Mouse (Mus musculus): ENCODE results near the gene Pir. TPM values are rescaled to one million over a fixed set of nuclear protein-coding genes. Genes with fewer than 3 reads are reported as not detected.

Gene Pir
- total RNA-seq, 2 experiments from 2014 or later, result 4.3 to 12.5 TPM

DNA sequence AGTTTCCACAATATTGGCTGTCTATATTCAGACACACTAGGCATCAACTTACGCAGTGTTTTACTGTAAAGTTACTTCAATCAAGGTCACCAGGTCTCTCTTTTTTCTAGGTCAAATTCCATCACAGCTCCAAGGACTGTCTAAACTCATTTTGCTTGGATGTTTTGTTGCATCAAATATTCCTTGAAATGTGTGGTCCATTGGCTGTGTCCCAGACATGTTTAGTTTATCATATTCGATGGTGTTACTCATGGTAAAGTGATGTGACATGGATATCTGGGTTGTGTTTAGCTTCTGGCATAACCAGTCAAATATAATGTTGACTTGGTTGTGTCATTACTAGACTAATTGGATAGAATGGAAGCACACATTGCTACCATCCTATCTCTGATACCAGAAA, 61.2 kb downstream of the Pir start:
- no peak for DNase-seq (ENCODE audit: low spot score in 2 of 2)

DNA sequence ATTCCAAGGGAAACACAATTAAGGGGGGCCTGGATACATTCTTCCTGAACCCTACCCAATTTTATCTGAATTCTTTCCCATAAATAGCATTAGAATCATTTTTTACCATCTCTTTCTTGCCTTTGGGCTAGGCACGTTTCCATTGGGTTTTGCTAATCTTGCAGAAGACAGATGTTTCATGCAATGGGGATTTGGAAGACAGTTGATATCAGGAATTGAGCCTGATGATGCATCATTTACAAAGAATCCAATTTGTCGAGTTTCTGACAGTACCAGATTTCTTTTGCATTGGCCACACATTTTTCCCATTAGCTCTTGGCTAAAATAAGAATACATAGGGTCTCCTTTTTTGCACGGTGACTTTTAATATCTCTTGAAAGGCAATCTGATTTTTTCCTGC, 61.6 kb downstream of the Pir start:
- no peak for DNase-seq (ENCODE audit: low spot score in 2 of 2)

DNA sequence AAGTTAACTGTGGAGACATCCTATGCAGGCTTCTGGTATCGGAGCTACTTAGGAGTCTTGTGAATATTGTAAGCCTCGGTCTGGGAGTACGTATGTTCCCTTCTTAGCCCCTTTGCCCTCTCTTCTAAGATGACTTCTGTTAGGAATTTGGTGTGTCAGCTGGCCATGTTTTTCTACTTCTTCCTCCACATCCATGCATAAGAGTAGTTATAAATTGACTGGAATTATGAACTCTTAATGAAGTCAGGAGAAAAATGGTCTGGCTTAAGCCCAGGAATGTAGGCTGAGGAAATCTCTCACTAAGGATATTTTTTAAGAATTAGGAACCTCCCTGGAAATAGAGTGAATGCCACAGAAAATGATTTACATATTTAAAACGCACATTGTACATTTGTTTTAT, 69.4 kb downstream of the Pir start:
- DNase-seq (ENCODE audit: low spot score in 2 of 2), result no peak

DNA sequence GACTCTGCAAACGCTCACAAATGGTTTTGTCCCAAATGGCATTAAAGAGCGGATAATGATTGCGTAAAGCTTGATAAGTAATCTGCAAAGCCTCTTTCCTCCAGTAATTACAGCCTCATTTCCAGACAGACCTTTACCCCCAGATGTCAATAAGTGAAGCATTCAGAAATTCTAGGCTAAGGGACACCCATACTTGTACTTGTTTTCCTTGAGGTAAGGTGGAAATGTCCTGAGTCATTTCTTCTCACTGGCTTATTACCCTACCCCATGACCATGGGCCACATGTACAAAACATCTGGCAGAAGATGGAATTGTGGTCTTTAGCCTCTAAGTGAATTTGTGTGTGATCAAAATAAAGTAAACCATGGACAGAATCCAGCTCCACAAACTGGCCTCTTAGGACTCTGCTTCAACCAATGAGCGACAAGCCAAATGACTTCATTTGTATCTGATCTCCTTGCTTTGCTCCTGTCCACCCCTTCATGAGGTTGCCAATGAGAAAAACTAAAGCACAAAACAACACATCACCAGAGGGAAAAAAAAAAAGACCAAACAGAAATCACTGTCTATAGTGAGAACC, 76.3 kb downstream of the Pir start:
- no peak for DNase-seq (ENCODE audit: low spot score in 2 of 2)

DNA sequence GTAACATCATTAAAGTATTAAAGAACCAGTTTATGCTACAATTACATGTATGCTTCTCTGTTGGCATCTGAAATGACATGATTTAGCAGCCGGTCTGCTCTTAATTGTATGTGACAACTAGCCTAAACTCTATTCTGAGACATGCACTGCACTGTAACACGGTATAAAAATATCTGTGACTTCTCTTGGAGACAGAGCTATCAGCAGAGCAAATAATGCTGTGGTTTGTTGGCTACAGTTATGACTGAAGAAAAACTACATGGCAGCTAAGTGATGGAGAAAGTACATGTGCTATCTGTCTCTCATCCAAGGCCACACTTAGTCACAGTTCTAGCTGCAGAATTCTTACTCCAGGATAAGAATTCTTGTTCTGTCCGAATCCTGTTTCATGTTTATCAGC, 79.8 kb downstream of the Pir start:
- no peak for DNase-seq (ENCODE audit: low spot score in 2 of 2)

DNA sequence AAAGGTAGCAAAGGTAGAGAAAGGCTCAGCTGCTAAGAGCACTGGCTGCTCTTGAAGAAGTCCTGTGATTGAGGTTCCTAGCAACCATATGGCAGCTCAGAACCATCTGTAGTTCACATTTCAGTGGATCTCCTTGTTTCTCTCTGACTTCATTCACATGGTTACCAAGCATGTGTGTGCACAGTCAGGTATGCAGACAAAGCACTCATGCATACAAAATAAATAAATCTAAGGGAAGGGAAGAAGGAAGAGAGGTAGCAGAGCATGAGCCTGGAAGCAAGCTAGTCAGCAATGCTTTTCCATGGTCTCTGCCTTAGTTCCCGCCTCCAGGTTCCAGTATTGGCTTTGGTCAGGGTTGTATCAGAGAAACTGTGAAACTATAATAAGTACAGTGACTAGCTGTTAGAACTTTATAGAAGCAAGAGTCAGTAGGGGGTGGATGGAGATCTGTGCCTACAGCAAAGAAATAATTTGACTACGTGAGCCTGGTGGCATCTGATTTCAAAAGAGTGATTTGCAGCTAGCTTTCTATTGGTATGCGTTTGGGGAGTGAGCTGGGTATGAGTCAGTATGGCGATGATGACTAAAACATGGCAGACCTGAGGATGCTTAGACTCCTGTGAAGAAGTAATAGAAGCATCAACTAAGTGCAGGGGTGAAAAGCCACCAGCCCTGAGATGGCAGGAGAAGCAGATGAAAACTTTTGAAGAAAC, 96.1 kb downstream of the Pir start:
- no peak for DNase-seq (ENCODE audit: low spot score in 2 of 2)

DNA sequence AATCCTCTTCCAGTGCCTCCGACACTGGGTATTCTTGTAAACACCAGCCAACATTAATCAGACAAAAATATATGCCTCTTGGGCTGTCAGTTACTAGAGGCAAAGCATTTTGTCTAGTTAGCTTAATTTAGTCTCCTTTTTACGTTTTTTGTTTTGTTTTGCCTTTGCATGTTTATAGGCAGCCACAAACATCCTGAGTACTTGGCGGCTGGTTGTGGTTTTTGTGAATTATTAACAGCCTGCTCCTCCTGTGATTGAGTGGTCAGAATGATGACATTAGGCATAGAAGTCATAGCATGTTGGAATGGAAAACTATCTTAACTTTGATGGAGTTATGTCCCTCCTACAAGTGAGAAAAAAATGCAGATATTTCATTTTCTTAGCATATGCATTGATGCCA, 101.4 kb downstream of the Pir start:
- DNase-seq (ENCODE audit: low spot score in 2 of 2), result no peak

DNA sequence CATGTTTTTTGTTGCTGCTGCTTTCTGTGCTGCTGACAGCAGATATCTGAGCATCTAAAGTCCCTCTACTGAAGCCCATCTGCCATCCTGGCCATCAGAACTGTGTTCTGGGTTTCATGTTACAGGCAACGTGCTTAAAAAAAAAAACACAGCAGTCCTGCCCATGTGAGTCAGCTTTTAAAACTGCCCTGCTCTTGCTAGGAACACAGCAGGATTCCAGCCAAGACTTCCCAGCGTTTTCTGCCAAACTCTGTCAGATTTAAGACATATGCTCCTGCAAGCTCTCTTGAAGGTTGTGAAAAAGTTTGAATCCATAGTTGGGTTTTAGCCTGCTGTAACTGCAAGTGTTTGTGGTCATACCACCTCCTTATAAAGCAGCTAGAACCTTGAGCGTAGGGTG, 103.9 kb downstream of the Pir start, which contains the start of gene Vegfd:
Gene Vegfd (plus strand): TSS at position 298 of the 400 bp plus-strand sequence.
- peak; percentile 13 to 25 for DNase-seq (ENCODE audit: low spot score in 2 of 2)

DNA sequence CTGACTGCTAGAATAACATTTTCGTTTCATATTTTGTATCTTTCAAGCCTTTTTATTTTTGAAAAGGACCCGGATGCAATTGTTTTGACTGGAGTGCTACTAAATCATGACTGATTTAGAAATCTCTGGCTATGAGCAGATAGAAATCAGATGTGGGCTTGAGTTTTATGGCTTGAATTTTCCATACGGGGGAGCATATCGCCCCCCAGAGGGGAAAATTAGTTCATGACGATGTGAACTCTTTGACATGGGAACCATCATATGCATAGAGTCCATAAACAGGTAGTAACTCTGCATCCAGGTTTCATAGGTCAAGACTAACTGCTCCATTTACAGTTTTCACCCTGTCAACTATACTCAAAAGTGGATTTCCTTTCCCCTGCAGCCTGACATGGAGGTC, 105.4 kb downstream of the Pir start:
- DNase-seq (ENCODE audit: low spot score in 2 of 2), result no peak

DNA sequence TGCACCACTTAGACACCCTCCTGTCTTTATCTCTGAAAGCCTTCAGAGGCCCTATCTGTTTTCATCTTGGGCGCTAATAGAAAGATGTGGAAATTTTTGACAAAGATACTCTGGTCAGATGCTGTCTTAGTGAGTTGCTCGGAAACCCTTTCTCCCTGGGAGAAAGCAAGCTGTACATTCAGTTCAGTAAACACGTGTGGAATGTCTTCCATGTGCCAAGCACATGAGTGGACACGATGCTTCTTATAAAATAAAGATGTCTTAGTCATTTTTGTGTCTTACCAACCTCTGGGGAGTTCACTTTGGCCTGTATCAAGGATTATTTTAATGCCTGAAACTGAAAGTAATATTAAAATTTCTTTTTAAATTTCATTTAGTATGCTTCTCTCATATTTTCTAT, 110.5 kb downstream of the Pir start:
- DNase-seq (ENCODE audit: low spot score in 2 of 2), result no peak

DNA sequence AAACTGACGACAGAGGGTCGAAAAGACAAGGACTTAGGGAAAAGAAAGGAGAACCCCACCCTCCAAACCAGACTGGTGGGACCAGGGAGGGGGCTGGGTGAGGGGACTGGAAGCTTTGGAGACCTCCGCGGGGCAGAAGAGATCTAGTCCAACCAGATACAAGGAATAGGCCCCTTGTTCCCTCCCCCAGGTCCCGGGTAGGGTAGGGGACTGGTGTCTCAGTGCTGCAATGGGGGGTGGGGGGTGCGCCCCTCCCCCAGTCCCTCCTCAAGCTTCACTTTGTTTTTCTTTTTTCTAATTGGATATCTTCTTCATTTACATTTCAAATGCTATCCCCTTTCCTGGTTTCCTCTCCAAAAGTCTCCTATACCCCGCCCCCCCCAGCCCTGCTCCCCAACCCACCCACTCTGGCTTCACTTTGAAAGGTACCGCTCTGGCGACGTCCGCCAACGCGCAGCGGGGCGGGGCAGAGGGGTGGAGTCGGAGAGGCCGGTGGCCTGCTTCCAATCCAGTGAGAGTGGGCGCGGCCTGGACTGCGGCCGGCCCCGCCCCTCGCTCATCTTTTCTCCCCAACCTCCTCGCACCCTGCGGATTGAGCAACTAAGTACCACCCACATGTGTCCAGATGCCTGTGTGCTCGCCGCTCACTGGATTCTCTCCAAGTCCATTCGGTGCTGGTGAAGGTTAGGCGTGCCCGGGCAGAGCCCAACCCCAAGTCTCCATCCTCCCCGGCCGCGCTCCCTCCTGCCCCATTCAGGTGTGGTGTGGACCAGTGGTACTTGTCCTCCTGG, 112.6 kb downstream of the Pir start:
- peak; percentile 67 to 72 for DNase-seq (ENCODE audit: low spot score in 2 of 2)

DNA sequence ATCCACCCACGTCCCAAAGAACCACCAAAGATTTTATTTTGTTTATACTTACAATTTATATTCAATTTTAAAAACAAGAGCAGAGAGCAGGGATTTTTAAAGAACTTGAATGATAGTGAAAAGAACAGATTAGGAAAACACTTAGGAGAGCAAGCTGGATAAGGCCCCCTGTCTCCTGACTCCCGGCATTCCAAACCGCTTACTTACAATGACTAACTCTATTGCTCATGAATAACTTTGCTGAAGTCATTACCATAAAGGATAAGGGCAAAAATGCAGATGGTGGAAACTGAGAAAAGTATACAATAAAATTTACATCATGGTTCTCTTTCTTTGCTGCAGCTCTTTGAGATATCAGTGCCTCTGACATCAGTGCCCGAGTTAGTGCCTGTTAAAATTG, 124.9 kb downstream of the Pir start:
- no peak for DNase-seq (ENCODE audit: low spot score in 2 of 2)

DNA sequence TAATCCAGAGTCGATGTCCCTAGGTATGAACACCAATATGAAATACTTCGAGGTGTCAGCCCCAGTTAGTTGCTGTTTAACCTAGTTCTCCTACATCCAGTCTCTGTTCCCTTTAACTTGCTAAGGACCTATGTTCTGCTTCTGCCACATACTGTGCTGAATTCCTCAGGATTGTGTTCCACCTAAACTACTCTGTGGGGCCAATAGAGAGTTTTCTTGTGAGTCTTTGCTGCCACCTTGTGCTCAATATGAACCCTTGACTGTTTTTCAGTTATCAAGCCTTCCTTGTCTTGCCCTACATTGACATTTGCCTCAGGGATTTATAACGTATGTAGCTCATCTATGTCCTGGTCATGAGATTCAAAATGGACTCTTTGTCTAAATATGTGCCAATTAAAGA, 129.3 kb downstream of the Pir start:
- no peak for DNase-seq (ENCODE audit: low spot score in 2 of 2)

DNA sequence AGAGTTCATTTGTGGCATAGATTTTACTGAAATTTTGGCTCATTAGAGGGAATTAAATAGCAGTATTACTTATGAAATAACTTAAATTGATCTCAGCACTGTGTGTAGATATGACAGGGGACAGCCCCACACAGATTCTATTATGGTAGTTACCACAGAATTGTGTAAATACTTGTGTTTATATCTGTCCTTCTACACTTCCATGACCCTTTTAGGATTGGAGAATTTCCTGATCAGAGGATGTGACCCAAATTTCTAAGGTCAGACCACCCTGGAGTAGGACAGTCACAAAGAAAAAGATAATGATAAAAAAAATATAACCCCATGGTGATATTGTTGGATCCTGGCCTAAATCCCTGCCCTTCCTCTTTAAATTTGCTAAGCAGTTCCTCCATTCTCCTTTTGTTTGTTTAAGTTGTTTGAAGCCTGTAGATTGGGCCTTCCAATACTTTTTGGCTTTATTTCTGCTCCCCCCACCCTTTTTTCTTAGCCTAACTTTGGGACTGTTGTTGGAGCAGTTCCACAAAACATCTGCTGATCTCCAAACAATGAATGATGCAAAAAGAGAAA, 136.0 kb downstream of the Pir start:
- DNase-seq (ENCODE audit: low spot score in 2 of 2), result no peak

DNA sequence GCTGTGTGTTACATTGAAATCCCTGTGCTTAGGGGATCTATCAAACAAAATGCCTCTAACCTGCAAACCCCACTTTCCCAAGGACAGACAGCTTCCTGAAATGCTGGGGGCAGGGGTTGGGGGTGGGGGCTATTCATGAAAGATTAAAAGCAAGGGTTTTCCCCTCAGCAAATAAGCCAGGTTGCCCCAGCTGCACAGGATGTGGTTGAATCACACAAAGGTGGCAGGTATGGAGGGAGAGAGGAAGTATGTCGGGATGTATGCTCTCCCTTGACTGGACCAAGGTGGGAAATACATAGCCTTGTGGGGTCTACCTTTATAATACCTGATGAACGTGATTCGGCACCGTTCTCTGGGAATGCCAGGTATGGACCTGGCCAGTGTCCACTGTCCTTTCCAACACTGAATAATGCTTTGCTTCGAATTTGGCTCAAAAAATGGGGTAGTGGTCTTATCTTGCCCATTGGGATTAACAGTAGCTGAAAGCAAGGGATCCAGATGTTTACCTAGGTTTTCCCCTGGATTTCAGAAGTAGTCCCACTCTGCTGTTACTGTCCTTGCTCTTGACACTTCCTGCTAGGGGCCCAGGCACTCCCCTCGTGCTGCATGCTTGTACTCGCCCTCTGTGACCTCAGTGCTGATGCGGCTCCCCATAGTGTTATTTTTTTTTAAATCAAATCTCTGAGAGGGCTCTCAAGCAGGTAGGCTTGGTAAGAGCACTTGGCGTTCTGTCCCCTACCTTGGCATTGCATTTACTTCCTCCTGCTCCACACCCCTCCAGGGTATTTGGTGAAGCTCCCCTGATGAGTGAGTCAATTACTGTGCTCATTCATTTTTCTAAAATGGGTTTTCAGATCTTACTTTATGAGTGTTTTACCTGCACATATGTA, 137.2 kb downstream of the Pir start:
- DNase-seq (ENCODE audit: low spot score in 2 of 2), result no peak

DNA sequence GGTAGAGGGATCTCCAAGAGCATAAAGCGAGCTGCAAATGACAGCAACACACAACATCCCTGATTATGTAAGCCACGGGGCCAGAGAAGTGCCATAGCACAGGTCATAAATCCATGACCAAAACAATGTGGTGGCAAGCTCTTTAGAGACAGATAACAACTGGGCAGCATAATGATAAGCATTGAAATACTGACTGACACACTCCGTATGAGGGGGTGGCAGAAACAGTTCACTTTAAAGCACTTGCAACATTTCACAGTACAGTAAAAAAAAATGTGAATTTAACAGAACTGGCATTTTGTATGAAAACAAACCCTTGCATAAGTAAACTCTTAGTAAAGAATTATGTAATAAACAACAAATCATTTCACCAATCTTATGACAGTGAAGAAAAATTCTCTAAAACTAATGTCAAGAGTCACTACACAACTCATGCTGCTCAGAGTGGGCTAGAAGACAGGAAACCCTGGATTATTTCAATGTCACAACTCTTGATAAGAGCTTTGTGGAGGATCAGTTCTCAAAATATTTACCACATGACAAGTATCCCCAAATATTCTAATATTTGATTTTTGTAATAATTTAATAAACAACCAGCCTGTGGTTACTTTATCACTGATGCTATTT, 139.2 kb downstream of the Pir start:
- DNase-seq (ENCODE audit: low spot score in 2 of 2), result no peak

DNA sequence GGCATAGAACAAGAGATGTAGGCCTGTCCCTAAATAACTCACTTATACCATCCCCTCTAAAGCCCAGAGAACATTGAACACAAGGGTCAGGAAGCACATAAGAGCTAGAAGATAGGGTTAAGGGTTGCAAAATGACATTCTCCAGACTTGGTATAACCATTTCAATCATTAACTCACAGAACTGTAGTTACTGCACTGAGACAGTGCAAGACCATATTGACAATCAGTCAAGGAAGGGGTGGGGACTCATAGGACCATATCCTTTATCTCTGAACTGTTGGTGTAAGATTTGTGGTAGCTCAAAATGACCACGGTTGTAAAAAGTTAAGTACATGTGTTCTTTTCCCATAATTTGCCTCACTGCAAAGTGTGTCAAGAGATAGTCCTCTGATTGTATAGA, 141.4 kb downstream of the Pir start:
- no peak for DNase-seq (ENCODE audit: low spot score in 2 of 2)

DNA sequence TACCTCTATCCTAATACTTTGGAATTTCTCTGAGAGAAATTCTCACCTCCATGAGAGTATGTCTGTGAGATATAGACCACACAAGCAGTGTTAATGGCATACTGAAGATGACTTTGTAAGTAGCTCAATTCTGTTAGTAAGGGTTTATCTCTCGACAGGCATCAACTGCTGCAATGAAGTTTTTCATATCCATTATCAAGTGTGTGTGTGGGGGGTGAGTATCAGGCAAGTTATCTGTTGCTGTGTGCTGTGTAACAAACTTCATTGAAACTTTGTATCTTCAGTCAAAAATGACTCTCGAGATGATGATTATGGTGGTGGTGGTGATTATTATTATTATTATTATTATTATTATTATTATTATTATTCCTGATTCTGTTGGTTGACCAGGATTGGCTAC, 147.6 kb downstream of the Pir start:
- DNase-seq (ENCODE audit: low spot score in 2 of 2), result no peak

DNA sequence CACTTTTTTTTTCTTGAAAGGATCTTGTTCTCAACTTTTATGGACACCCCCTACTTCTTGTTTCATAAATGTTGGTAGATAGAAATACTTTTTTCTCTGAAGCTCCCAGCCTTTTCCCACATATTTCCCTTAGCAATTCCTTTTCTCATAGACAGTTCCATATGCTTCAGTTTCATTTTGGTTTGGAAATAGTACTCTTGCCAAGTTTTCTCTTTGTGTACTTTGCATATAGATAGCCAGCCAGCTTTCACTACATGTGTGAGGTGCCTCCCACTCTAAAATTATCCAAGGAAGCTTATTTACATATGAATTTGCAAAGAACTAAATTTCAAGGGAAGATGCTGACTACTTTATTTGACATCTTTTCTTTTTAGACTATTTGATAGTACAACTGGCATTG, 148.8 kb downstream of the Pir start:
- DNase-seq (ENCODE audit: low spot score in 2 of 2), result no peak

DNA sequence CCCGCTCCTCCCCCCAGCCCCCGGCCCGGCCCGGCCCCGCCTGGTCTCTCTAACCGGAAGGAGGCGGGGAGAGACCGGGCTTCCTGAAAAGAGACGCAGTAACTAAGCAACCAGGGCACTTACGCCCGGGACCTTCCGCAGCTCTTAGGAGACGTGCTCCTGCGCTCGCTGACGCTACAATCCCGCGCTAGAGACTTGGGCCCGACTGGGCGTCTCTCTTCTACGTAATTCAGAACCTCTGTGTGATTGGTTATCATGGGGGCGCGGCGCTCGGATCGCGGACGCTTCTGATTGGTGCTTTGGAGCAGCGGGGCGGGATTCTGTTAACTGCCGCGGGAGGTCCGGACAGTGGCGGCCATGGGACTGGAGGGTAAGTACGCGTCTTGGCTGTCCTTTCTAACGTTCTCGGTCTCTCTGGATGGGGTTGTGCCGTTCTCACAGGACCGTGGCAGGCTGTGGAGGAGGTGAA, 150.3 kb downstream of the Pir start, which contains the start of gene Piga:
Gene Piga (plus strand): TSS at position 317 of the 469 bp plus-strand sequence.
- DNase-seq (ENCODE audit: low spot score in 2 of 2), result peak; percentile 70 to 71
